Mouse (Mus musculus) megakaryocyte, adult 5-6 weeks (primary cell): ENCODE data around the gene Mt3. TPM values are rescaled to one million over a fixed set of nuclear protein-coding genes. Genes with fewer than 3 reads are reported as not detected.
A peak's percentile ranks its signal among the peaks of the same experiment; 100 is the strongest.

Experiments
- ATAC-seq: 2 replicates; pipeline ENCODE4 v1.8.0; 2016; ENCODE audit warnings: mild to moderate bottlenecking, inconsistent platforms; ENCODE audit not compliant: poor library complexity, severe bottlenecking
- total RNA-seq, 2 experiments: library from RNA; stranded (forward) in 1 of 2; stranded (reverse) in 1 of 2; fragments of 153-499, 151-499 nt in 1 of 2; fragments of 221-1000, 200-1000 nt in 1 of 2; gene quantifications; 2 replicates each; pipeline versions ENCODE4 v1.2.3 to v1.2.4; 2015 to 2017

The Mt3 gene
- total RNA-seq, 2 experiments from 2014 or later = not detected

GRCm38 (mm10) chr8:94183117-94183516 is 30.7 kb downstream of the Mt3 start:
- peak; percentile 71 for ATAC-seq

- ATAC-seq = no peak
Observed at GRCm38 (mm10) chr8:94184357-94184843, 32.0 kb downstream of the Mt3 start.

- no peak for ATAC-seq
Observed at GRCm38 (mm10) chr8:94185791-94186190, 33.4 kb downstream of the Mt3 start.

- ATAC-seq = peak; percentile 22; the same call in 1 of the 2 replicates
Observed at GRCm38 (mm10) chr8:94186542-94186941, 34.1 kb downstream of the Mt3 start.

GRCm38 (mm10) chr8:94187290-94188002 is 35.0 kb downstream of the Mt3 start:
- peak; percentile 25 for ATAC-seq

- ATAC-seq = no peak
Observed at GRCm38 (mm10) chr8:94189275-94190031, 37.0 kb downstream of the Mt3 start.

- ATAC-seq = peak; percentile 91
Observed at GRCm38 (mm10) chr8:94191101-94191691, 38.8 kb downstream of the Mt3 start.

- no peak for ATAC-seq
Observed at GRCm38 (mm10) chr8:94192926-94193325, 40.5 kb downstream of the Mt3 start.

- no peak for ATAC-seq
Observed at GRCm38 (mm10) chr8:94194591-94195223, 42.3 kb downstream of the Mt3 start.

- ATAC-seq = peak; percentile 78
Observed at GRCm38 (mm10) chr8:94199202-94199869, 46.9 kb downstream of the Mt3 start.

Other genes with a start within 250 kb of the Mt3 start
- 35.5 and 37.5 TPM in 2 replicates for gene Amfr, start 139.8 kb upstream of the Mt3 start, total RNA-seq (2015)
- gene Amfr, start 139.8 kb upstream of the Mt3 start, total RNA-seq (2017) = 83.7 and 97.7 TPM in 2 replicates
- gene Nudt21, start 115.6 kb upstream of the Mt3 start, total RNA-seq (2015) = 83.1 and 84.4 TPM in 2 replicates
- gene Nudt21, start 115.6 kb upstream of the Mt3 start, total RNA-seq (2017) = 53.4 and 57.2 TPM in 2 replicates
- 10.2 and 12.3 TPM in 2 replicates for gene Ogfod1, start 115.4 kb upstream of the Mt3 start, total RNA-seq (2015)
- 9.0 and 9.1 TPM in 2 replicates for gene Ogfod1, start 115.4 kb upstream of the Mt3 start, total RNA-seq (2017)
- gene Bbs2, start 53.7 kb upstream of the Mt3 start, total RNA-seq (2015) = 7.3 and 8.7 TPM in 2 replicates
- gene Bbs2, start 53.7 kb upstream of the Mt3 start, total RNA-seq (2017) = 4.2 and 5.0 TPM in 2 replicates
- gene Mt4, start 15.4 kb upstream of the Mt3 start, total RNA-seq (2015) = not detected in 2 replicates
- gene Mt4, start 15.4 kb upstream of the Mt3 start, total RNA-seq (2017) = not detected in 2 replicates
- gene Mt2, start 20.1 kb downstream of the Mt3 start, total RNA-seq (2015) = 0.76 and 2.8 TPM in 2 replicates
- 2.0 and 4.2 TPM in 2 replicates for gene Mt2, start 20.1 kb downstream of the Mt3 start, total RNA-seq (2017)
- gene Mt1, start 26.5 kb downstream of the Mt3 start, total RNA-seq (2015) = 18.6 and 24.3 TPM in 2 replicates
- 32.5 and 48.1 TPM in 2 replicates for gene Mt1, start 26.5 kb downstream of the Mt3 start, total RNA-seq (2017)
- gene Nup93, start 62.0 kb downstream of the Mt3 start, total RNA-seq (2015) = 15.8 and 17.7 TPM in 2 replicates
- gene Nup93, start 62.0 kb downstream of the Mt3 start, total RNA-seq (2017) = 22.9 and 24.1 TPM in 2 replicates
- 0.25 and 0.34 TPM in 2 replicates for gene Slc12a3, start 176.6 kb downstream of the Mt3 start, total RNA-seq (2015)
- gene Slc12a3, start 176.6 kb downstream of the Mt3 start, total RNA-seq (2017) = 0.16 TPM in 1 of 2 replicates, not detected in the other
- gene Herpud1, start 233.8 kb downstream of the Mt3 start, total RNA-seq (2015) = 71.9 and 76.0 TPM in 2 replicates
- gene Herpud1, start 233.8 kb downstream of the Mt3 start, total RNA-seq (2017) = 79.4 and 80.9 TPM in 2 replicates